Mouse (Mus musculus): Measurements from ENCODE around the gene Gm10803.

Gene Gm10803

GRCm38 (mm10) chr2:93592164-93592790 is 31.9 kb downstream of the Gm10803 start:
- no peak for DNase-seq (ENCODE audit: low spot score)

GRCm38 (mm10) chr2:93593121-93593520 is 32.8 kb downstream of the Gm10803 start:
- no peak for DNase-seq (ENCODE audit: low spot score)

- no peak for DNase-seq (ENCODE audit: low spot score)
Observed at GRCm38 (mm10) chr2:93597145-93597544, 36.8 kb downstream of the Gm10803 start.

GRCm38 (mm10) chr2:93599731-93600130 is 39.4 kb downstream of the Gm10803 start:
- no peak for DNase-seq (ENCODE audit: low spot score)

- DNase-seq (ENCODE audit: low spot score), result no peak
Observed at GRCm38 (mm10) chr2:93604601-93605285, 44.4 kb downstream of the Gm10803 start.

- DNase-seq (ENCODE audit: low spot score), result no peak
Observed at GRCm38 (mm10) chr2:93608800-93609199, 48.4 kb downstream of the Gm10803 start.

GRCm38 (mm10) chr2:93613020-93613419 is 52.7 kb downstream of the Gm10803 start:
- no peak for DNase-seq (ENCODE audit: low spot score)

All from T-cell, adult 2 months (primary cell).